Mouse (Mus musculus) hindbrain, embryonic 16.5 days (tissue): ENCODE data around the gene Tcf7l1. TPM values are rescaled to one million over a fixed set of nuclear protein-coding genes. Genes with fewer than 3 reads are reported as not detected.
"Not testable (repeated sequence)": the region's sequence is repeated elsewhere in the genome, so short reads cannot be mapped to it uniquely, and the experiment has no call there.

Experiments used
- ATAC-seq: fragments of 200-750 bp; cut with Nextera tagmentation; 2 replicates; pipeline ENCODE4 v1.8.0; 2017; ENCODE audit warnings: moderate TSS enrichment, moderate library complexity
- H3K27ac ChIP-seq: fragments of 300-500 bp; sonication (generic); 2 replicates; pipeline ENCODE4 v1.5.1; 2014; ENCODE audit warnings: low read depth, mild to moderate bottlenecking, control low read depth, low read length, moderate library complexity
- H3K27me3 ChIP-seq: fragments of 300-500 bp; sonication (generic); replicated peaks from 2 replicates; pipeline ENCODE4 v1.6.1; 2014; ENCODE audit warnings: low read length; ENCODE audit not compliant: control insufficient read depth, insufficient read depth
- H3K36me3 ChIP-seq: fragments of 300-500 bp; sonication (generic); 2 replicates; pipeline ENCODE4 v1.6.1; 2014; ENCODE audit warnings: mild to moderate bottlenecking, low read length, moderate library complexity, mixed read lengths; ENCODE audit not compliant: control insufficient read depth, insufficient read depth
- H3K4me1 ChIP-seq: fragments of 300-500 bp; sonication (generic); 2 replicates; pipeline ENCODE4 v1.6.1; 2014; ENCODE audit warnings: low read depth, low read length; ENCODE audit not compliant: control insufficient read depth, insufficient read depth
- H3K4me2 ChIP-seq: fragments of 300-500 bp; sonication (generic); 2 replicates; pipeline ENCODE4 v1.6.1; 2014; ENCODE audit warnings: mild to moderate bottlenecking, low read length, control low read depth, moderate library complexity
- H3K4me3 ChIP-seq: fragments of 300-500 bp; sonication (generic); 2 replicates; pipeline ENCODE4 v1.5.1; 2014; ENCODE audit warnings: mild to moderate bottlenecking, low read length, control low read depth, moderate library complexity
- H3K9ac ChIP-seq: fragments of 300-500 bp; sonication (generic); 2 replicates; pipeline ENCODE4 v1.6.1; 2014; ENCODE audit warnings: low read depth, mild to moderate bottlenecking, control low read depth, low read length, moderate library complexity
- H3K9me3 ChIP-seq: fragments of 300-500 bp; sonication (generic); 2 replicates; pipeline ENCODE4 v1.6.1; 2014; ENCODE audit warnings: mild to moderate bottlenecking, low read length, moderate library complexity; ENCODE audit not compliant: control insufficient read depth
- WGBS: fragments of 180-500 bp; shearing (Covaris S2); extraction: QIAGEN DNeasy Blood & Tissue Kit; methylation state at CpG from one replicate; pipeline ENCODE4 v1.1.7; 2014; 5-methylcytosine and 5-hydroxymethylcytosine counted together
- polyA plus RNA-seq: library from polyadenylated mRNA; unstranded; fragments of >200 nt; fragmentation: Nextera tagmentation; extraction: Ambion mirVana; gene quantifications from 2 replicates; pipeline ENCODE4 v1.2.1, GENCODE M21; 2015

Gene Tcf7l1
- polyA plus RNA-seq: 6.3 and 8.1 TPM in 2 replicates

- ATAC-seq: peak; percentile 91
- peak within 1 kb of the TSS; percentile 74 for H3K9ac ChIP-seq
- peak within 1 kb of the TSS; percentile 69 for H3K4me3 ChIP-seq
- peaks cover 17% of the 10 kb centered on the region for H3K4me1 ChIP-seq
- H3K36me3 ChIP-seq: no peaks in the 10 kb centered on the region
- peak within 1 kb of the TSS; percentile 83 for H3K27ac ChIP-seq
- WGBS: under 1% methylated on average over 59 of the region's 80 CpGs
- peaks cover 11% of the 10 kb centered on the region for H3K27me3 ChIP-seq
- H3K4me2 ChIP-seq: peak within 1 kb of the TSS; percentile 100
- no peaks in the 10 kb centered on the region for H3K9me3 ChIP-seq
Measured at GRCm38 (mm10) chr6:72788892-72789699, at the start of gene Tcf7l1. TSS of gene Tcf7l1 (minus strand) at chr6:72789254.

GRCm38 (mm10) chr6:72837756-72838155 is 48.7 kb upstream of the Tcf7l1 start:
- 86% methylated on average over 4 of the region's 4 CpGs for WGBS
- ATAC-seq: no peak
- Histone ChIP-seq H3K9me3 (no peaks in the 10 kb centered on the region), H3K27me3 (no peaks in the 10 kb centered on the region), H3K9ac (no peak overlapping the region), H3K4me1 (no peaks in the 10 kb centered on the region), H3K27ac (no peak overlapping the region), H3K4me3 (no peak overlapping the region), H3K36me3 (peaks cover 10% of the 10 kb centered on the region; the same call in 1 of the 2 replicates), H3K4me2 (no peak overlapping the region)

- no peak overlapping the region for H3K9ac ChIP-seq
- H3K4me3 ChIP-seq: no peak overlapping the region
- WGBS: 57% methylated on average over 4 of the region's 4 CpGs
- ATAC-seq: no peak
- H3K4me2 ChIP-seq: no peak overlapping the region
- H3K27ac ChIP-seq: no peak overlapping the region
- no peaks in the 10 kb centered on the region for H3K27me3 ChIP-seq
- H3K9me3 ChIP-seq: no peaks in the 10 kb centered on the region
- H3K4me1 ChIP-seq: no peaks in the 10 kb centered on the region
- peaks cover 1% of the 10 kb centered on the region; the same call in 1 of the 2 replicates for H3K36me3 ChIP-seq
Measured at GRCm38 (mm10) chr6:72834518-72834917, 45.5 kb upstream of the Tcf7l1 start.

- Histone ChIP-seq H3K27me3 (no peaks in the 10 kb centered on the region), H3K4me3 (no peak overlapping the region), H3K4me2 (no peak overlapping the region), H3K4me1 (no peaks in the 10 kb centered on the region), H3K27ac (no peak overlapping the region), H3K9ac (no peak overlapping the region), H3K9me3 (no peaks in the 10 kb centered on the region), H3K36me3 (no peaks in the 10 kb centered on the region)
- ATAC-seq: no peak
- WGBS: 71% methylated on average over 3 of the region's 3 CpGs
Measured at GRCm38 (mm10) chr6:72831858-72832257, 42.8 kb upstream of the Tcf7l1 start.

GRCm38 (mm10) chr6:72831276-72831675 is 42.2 kb upstream of the Tcf7l1 start:
- Histone ChIP-seq H3K4me3 (no peak overlapping the region), H3K27ac (no peak overlapping the region), H3K36me3 (no peaks in the 10 kb centered on the region), H3K4me2 (no peak overlapping the region), H3K9me3 (no peaks in the 10 kb centered on the region), H3K27me3 (no peaks in the 10 kb centered on the region), H3K4me1 (no peaks in the 10 kb centered on the region), H3K9ac (no peak overlapping the region)
- 0 out of 2 replicates have a peak, but pooled peaks have one; percentile 9 for ATAC-seq
- WGBS: 34% methylated on average over 3 of the region's 3 CpGs

GRCm38 (mm10) chr6:72828857-72829256 is 39.8 kb upstream of the Tcf7l1 start:
- 84% methylated on average over 3 of the region's 3 CpGs for WGBS
- H3K9ac ChIP-seq: no peak overlapping the region
- H3K4me3 ChIP-seq: no peak overlapping the region
- no peak for ATAC-seq
- no peak overlapping the region for H3K27ac ChIP-seq
- H3K9me3 ChIP-seq: no peaks in the 10 kb centered on the region
- peaks cover 6% of the 10 kb centered on the region for H3K4me1 ChIP-seq
- H3K36me3 ChIP-seq: no peaks in the 10 kb centered on the region
- H3K4me2 ChIP-seq: no peak overlapping the region
- no peaks in the 10 kb centered on the region for H3K27me3 ChIP-seq

- not testable (repeated sequence) for H3K4me3 ChIP-seq, H3K9me3 ChIP-seq, H3K27ac ChIP-seq, H3K4me1 ChIP-seq, H3K36me3 ChIP-seq, ATAC-seq, H3K27me3 ChIP-seq, H3K9ac ChIP-seq
- peak overlapping the region; percentile 1 for H3K4me2 ChIP-seq
- 9% methylated on average over 8 of the region's 9 CpGs for WGBS
Measured at GRCm38 (mm10) chr6:72828037-72828436, 39.0 kb upstream of the Tcf7l1 start.

- Histone ChIP-seq H3K9me3 (no peaks in the 10 kb centered on the region), H3K27ac (no peak overlapping the region), H3K4me1 (peaks cover 6% of the 10 kb centered on the region), H3K36me3 (no peaks in the 10 kb centered on the region), H3K4me3 (no peak overlapping the region), H3K27me3 (no peaks in the 10 kb centered on the region), H3K4me2 (peak overlapping the region; percentile 54; the same call in 1 of the 2 replicates), H3K9ac (no peak overlapping the region)
- ATAC-seq: no peak
- 50% methylated on average over 9 of the region's 9 CpGs for WGBS
Measured at GRCm38 (mm10) chr6:72825762-72826161, 36.7 kb upstream of the Tcf7l1 start.

- Histone ChIP-seq H3K27me3 (no peaks in the 10 kb centered on the region), H3K27ac (no peak overlapping the region), H3K36me3 (no peaks in the 10 kb centered on the region), H3K9me3 (no peaks in the 10 kb centered on the region), H3K9ac (peak overlapping the region; percentile 53; the same call in 1 of the 2 replicates), H3K4me3 (peak overlapping the region; percentile 21), H3K4me2 (peak overlapping the region; percentile 54), H3K4me1 (peaks cover 6% of the 10 kb centered on the region)
- 5% methylated on average over 26 of the region's 26 CpGs for WGBS
- ATAC-seq: peak; percentile 53
Measured at GRCm38 (mm10) chr6:72824971-72825737, 36.1 kb upstream of the Tcf7l1 start.
